Mouse (Mus musculus): ENCODE results near the gene Hspa14. TPM values are rescaled to one million over a fixed set of nuclear protein-coding genes. Genes with fewer than 3 reads are reported as not detected.

Gene Hspa14
- 92.3 and 97.3 TPM in 2 replicates for polyA plus RNA-seq (2015; fragmentation: Nextera tagmentation; extraction: Ambion mirVana)

- Histone ChIP-seq H3K36me3 (peaks cover 31% of the 10 kb centered on the region), H3K27ac (peak within 1 kb of the TSS; percentile 83), H3K4me2 (peak within 1 kb of the TSS; percentile 84), H3K4me1 (replicated peaks) (peaks cover 18% of the 10 kb centered on the region), H3K9me3 (replicated peaks) (no peaks in the 10 kb centered on the region), H3K9ac (peak within 1 kb of the TSS; percentile 90), H3K27me3 (no peaks in the 10 kb centered on the region), H3K4me3 (replicated peaks) (peak within 1 kb of the TSS; percentile 88)
- DNase-seq: peak; percentile 95
- ATAC-seq (ENCODE audit: low read depth): peak; percentile 99
- WGBS (ENCODE audit: insufficient replicate concordance): under 1% methylated on average over 60 of the region's 60 CpGs
Observed at GRCm38 (mm10) chr2:3512552-3513454, at the start of gene Hspa14, which contains the start of the genes Gm45902 and Cdnf. Gene Hspa14, minus strand, starts transcription at chr2:3512814. Gene Gm45902, minus strand, starts transcription at chr2:3512790. Gene Cdnf, plus strand, starts transcription at chr2:3513030.

DNA sequence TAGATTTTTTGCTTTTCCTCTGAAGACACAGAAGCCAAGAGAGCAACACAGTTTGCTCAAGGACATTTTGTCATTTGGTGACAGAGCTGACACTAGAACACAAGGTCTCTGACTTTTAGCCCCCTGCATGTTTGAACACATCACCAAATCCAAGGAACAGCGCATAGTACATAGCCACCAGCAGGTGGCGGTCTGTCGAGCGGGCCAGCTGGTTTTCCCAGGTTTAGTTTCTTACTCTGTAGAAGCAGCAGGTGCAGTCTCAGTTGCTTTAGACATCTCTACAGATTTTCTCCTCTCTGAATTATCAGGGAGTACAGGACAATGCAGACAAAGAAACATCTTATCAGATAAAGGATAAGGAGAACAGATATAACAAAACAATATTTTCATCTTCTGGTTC lies 34.0 kb upstream of the Hspa14 start:
- 5% methylated on average over 4 of the region's 4 CpGs for WGBS (ENCODE audit: insufficient replicate concordance)
- no peaks in the 10 kb centered on the region; the same call in 1 of the 2 replicates for H3K27me3 ChIP-seq
- H3K4me3 ChIP-seq (replicated peaks): no peak overlapping the region
- no peak for DNase-seq
- H3K4me2 ChIP-seq: no peak overlapping the region
- ATAC-seq (ENCODE audit: low read depth): no peak
- H3K4me1 ChIP-seq (replicated peaks): peaks cover 9% of the 10 kb centered on the region; the same call in 1 of the 2 replicates
- H3K9me3 ChIP-seq (replicated peaks): no peaks in the 10 kb centered on the region
- no peak overlapping the region for H3K27ac ChIP-seq
- no peak overlapping the region for H3K9ac ChIP-seq
- H3K36me3 ChIP-seq: no peaks in the 10 kb centered on the region

DNA sequence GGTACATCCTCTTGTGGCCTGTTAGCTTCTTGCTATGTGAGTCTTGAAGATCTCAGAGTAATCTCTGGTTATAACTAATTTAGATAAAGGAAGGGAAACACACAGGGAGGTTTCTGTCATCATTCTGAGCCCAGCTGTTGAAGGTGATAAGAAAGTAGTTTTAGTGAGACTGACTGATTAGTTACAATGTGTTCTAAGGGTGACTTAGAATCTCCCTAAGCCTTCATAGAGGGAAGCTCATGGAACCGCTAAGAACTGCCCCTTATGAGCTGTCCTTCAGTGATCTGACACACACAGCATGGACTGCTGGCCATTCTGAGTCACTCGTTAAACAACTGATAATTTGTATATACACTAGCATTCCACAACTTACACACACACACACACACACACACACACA lies 33.4 kb upstream of the Hspa14 start:
- Histone ChIP-seq H3K4me3 (replicated peaks) (no peak overlapping the region), H3K4me2 (no peak overlapping the region), H3K27ac (no peak overlapping the region), H3K4me1 (replicated peaks) (peaks cover 9% of the 10 kb centered on the region; the same call in 1 of the 2 replicates), H3K9me3 (replicated peaks) (no peaks in the 10 kb centered on the region), H3K9ac (no peak overlapping the region), H3K36me3 (no peaks in the 10 kb centered on the region), H3K27me3 (no peaks in the 10 kb centered on the region; the same call in 1 of the 2 replicates)
- peak; percentile 54; the same call in 1 of the 2 replicates for ATAC-seq (ENCODE audit: low read depth)
- WGBS (ENCODE audit: insufficient replicate concordance): 37% methylated on average over 2 of the region's 2 CpGs
- no peak for DNase-seq

DNA sequence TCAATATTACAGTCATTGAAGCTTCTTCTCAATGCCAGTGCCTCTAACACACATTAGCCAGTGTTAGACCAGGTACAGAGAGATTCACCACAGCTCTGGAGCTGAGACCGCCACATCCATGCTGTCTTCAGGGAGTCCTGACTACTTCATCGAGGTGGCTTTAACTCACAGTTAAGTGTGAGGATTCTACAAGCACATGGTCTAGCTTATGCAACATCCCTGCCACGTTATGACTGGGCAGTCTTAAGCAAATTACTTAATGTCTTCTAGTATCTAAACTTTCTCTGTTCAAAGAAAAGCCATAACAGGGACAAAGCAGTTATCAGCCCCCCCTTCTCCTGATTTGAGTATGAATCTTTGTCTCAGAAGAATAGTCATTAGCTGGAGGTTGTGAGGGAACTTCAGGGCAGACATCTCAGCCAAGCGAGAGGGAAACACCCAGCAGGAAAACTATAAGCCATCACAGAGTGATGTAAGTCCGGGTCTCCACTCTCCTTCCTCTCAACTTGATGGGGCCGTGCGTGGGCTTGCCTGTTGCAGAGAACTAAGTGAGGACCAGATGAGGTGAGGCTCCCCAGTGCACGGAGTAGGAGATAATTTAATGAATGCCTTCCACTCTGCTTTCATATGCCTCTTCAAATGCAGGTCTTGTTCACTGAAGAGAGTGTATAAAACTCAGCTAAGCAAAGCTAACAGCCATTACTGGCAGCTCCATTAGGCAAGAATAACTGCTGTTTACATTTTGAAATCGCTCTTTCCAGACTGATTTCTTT lies 28.9 kb upstream of the Hspa14 start:
- no peak for ATAC-seq (ENCODE audit: low read depth)
- peaks cover 9% of the 10 kb centered on the region; the same call in 1 of the 2 replicates for H3K4me1 ChIP-seq (replicated peaks)
- no peak for DNase-seq
- no peaks in the 10 kb centered on the region for H3K9me3 ChIP-seq (replicated peaks)
- H3K36me3 ChIP-seq: no peaks in the 10 kb centered on the region
- H3K27ac ChIP-seq: no peak overlapping the region
- H3K9ac ChIP-seq: no peak overlapping the region
- H3K4me2 ChIP-seq: no peak overlapping the region
- H3K27me3 ChIP-seq: no peaks in the 10 kb centered on the region; the same call in 1 of the 2 replicates
- 47% methylated on average over 9 of the region's 9 CpGs for WGBS (ENCODE audit: insufficient replicate concordance)
- H3K4me3 ChIP-seq (replicated peaks): no peak overlapping the region

GRCm38 (mm10) chr2:3526288-3526687 lies 13.7 kb upstream of the Hspa14 start:
- Histone ChIP-seq H3K27me3 (no peaks in the 10 kb centered on the region), H3K4me1 (replicated peaks) (no peaks in the 10 kb centered on the region), H3K9me3 (replicated peaks) (no peaks in the 10 kb centered on the region), H3K9ac (no peak overlapping the region), H3K27ac (no peak overlapping the region), H3K4me3 (replicated peaks) (no peak overlapping the region), H3K4me2 (no peak overlapping the region), H3K36me3 (no peaks in the 10 kb centered on the region)
- ATAC-seq (ENCODE audit: low read depth) (no peak), DNase-seq (no peak)
- WGBS (ENCODE audit: insufficient replicate concordance): 48% methylated on average over 6 of the region's 6 CpGs

DNA sequence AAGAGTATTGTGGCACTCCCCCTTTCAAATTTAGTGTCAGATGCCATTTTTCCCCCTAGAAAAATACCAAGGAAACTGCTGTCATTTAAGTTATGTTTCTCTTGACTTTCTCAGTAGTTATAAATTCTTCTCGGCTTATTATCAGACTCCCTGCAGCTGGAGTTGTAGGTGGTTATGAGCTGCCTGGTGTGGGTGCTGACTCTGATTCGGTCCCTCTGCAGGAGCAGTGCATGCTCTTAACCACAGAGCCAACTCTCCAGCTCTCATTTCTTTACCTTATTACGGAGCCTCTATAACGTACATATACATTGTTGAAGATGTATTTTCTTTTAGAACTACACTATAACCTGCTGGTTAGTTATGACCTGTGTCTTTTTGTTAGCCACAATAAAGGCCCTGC lies 9.9 kb upstream of the Hspa14 start:
- H3K27ac ChIP-seq: no peak overlapping the region
- ATAC-seq (ENCODE audit: low read depth) (no peak), DNase-seq (no peak)
- no peaks in the 10 kb centered on the region for H3K36me3 ChIP-seq
- H3K9me3 ChIP-seq (replicated peaks): no peaks in the 10 kb centered on the region
- WGBS (ENCODE audit: insufficient replicate concordance): 56% methylated on average over 4 of the region's 4 CpGs
- no peak overlapping the region for H3K4me2 ChIP-seq
- H3K4me1 ChIP-seq (replicated peaks): no peaks in the 10 kb centered on the region
- no peaks in the 10 kb centered on the region for H3K27me3 ChIP-seq
- no peak overlapping the region for H3K4me3 ChIP-seq (replicated peaks)
- no peak overlapping the region for H3K9ac ChIP-seq

DNA sequence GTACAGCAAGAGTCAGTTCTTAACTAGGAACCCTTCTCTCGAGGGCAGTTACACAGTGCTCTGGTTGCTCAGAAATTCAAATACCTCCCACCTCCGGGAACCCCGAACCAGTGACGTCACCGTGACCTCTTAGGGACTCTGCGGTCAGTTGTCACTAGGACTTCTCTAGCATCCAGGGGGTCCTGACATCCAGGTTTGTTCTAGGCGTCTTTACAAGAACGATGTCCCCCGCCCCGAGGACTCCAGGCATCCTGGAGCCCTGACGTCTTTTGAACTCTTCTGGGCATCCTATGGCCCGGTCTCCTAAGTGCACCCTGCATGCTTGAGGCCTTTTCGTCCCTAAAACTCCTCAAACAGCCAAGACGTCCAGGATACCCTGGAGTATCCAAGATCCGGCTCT lies 538 bp downstream of the Hspa14 start:
- Histone ChIP-seq H3K4me1 (replicated peaks) (peaks cover 18% of the 10 kb centered on the region), H3K27me3 (no peaks in the 10 kb centered on the region), H3K36me3 (peaks cover 38% of the 10 kb centered on the region), H3K27ac (peak overlapping the region; percentile 80), H3K4me2 (peak overlapping the region; percentile 84), H3K9me3 (replicated peaks) (no peaks in the 10 kb centered on the region), H3K4me3 (replicated peaks) (peak overlapping the region; percentile 88), H3K9ac (peak overlapping the region; percentile 90)
- DNase-seq (peak; percentile 53), ATAC-seq (ENCODE audit: low read depth) (no peak)
- WGBS (ENCODE audit: insufficient replicate concordance): under 1% methylated on average over 15 of the region's 15 CpGs

DNA sequence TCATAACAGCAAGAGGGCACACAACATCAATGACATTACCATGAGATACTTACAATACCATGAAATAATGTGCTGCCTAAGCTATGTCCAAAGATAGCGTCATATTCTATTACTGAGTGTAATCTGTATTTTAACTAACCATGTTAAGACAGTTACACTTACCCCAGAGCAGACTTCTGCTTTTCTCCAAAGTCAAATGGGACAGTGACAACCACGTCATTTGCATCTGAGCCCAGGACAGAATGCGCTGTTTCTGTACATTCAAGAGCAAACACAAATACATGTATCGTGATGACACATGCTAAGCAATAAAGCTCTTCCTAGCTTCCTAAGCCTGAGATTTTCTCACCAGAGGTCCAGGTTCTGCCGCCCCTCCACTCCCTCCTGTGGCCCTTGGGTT lies 11.7 kb downstream of the Hspa14 start:
- H3K4me1 ChIP-seq (replicated peaks): peaks cover 16% of the 10 kb centered on the region
- no peaks in the 10 kb centered on the region for H3K9me3 ChIP-seq (replicated peaks)
- no peak overlapping the region for H3K4me2 ChIP-seq
- ATAC-seq (ENCODE audit: low read depth) (no peak), DNase-seq (no peak)
- H3K9ac ChIP-seq: no peak overlapping the region
- H3K27ac ChIP-seq: no peak overlapping the region
- no peaks in the 10 kb centered on the region for H3K27me3 ChIP-seq
- WGBS (ENCODE audit: insufficient replicate concordance): 88% methylated on average over 5 of the region's 5 CpGs
- peaks cover 81% of the 10 kb centered on the region for H3K36me3 ChIP-seq
- H3K4me3 ChIP-seq (replicated peaks): no peak overlapping the region

- no peaks in the 10 kb centered on the region for H3K9me3 ChIP-seq (replicated peaks)
- H3K4me1 ChIP-seq (replicated peaks): peaks cover 19% of the 10 kb centered on the region
- H3K9ac ChIP-seq: no peak overlapping the region; the same call in 1 of the 2 replicates
- no peak overlapping the region for H3K4me3 ChIP-seq (replicated peaks)
- DNase-seq (no peak), ATAC-seq (ENCODE audit: low read depth) (peak; percentile 73)
- no peak overlapping the region for H3K4me2 ChIP-seq
- H3K27me3 ChIP-seq: no peaks in the 10 kb centered on the region
- no peak overlapping the region; the same call in 1 of the 2 replicates for H3K27ac ChIP-seq
- peaks cover 81% of the 10 kb centered on the region for H3K36me3 ChIP-seq
- 73% methylated on average over 6 of the region's 6 CpGs for WGBS (ENCODE audit: insufficient replicate concordance)
Observed at GRCm38 (mm10) chr2:3499543-3499942, 13.1 kb downstream of the Hspa14 start.

- Histone ChIP-seq H3K9me3 (replicated peaks) (no peaks in the 10 kb centered on the region), H3K4me3 (replicated peaks) (no peak overlapping the region), H3K9ac (no peak overlapping the region), H3K4me1 (replicated peaks) (peaks cover 11% of the 10 kb centered on the region), H3K27ac (no peak overlapping the region), H3K4me2 (no peak overlapping the region), H3K27me3 (no peaks in the 10 kb centered on the region), H3K36me3 (peaks cover 89% of the 10 kb centered on the region)
- WGBS (ENCODE audit: insufficient replicate concordance): 40% methylated on average over 3 of the region's 3 CpGs
- DNase-seq (no peak), ATAC-seq (ENCODE audit: low read depth) (peak; percentile 81)
Observed at GRCm38 (mm10) chr2:3493833-3494409, 18.7 kb downstream of the Hspa14 start.

DNA sequence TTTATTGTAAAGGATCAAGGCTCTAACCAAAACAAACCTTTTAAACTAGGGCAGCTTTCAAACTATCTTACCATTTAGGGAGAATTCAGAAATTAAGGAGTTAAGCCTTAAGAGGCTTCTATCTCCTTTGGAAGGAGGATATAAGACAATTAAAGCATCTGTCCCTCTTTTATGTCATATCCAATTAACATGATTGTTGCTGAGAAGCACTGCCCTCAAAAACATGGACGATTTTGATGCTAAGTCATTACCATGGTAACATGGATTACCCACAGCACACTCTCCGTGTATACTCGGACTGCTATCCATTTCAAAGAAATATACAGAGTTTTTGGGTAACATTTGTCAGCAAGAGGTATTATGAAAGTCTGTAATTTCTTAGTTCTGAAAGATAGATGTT lies 22.8 kb downstream of the Hspa14 start:
- Histone ChIP-seq H3K4me1 (replicated peaks) (peaks cover 5% of the 10 kb centered on the region; the same call in 1 of the 2 replicates), H3K9me3 (replicated peaks) (no peaks in the 10 kb centered on the region), H3K27ac (no peak overlapping the region), H3K36me3 (peaks cover 55% of the 10 kb centered on the region), H3K27me3 (no peaks in the 10 kb centered on the region), H3K4me3 (replicated peaks) (no peak overlapping the region), H3K4me2 (no peak overlapping the region), H3K9ac (no peak overlapping the region)
- DNase-seq: no peak
- no peak for ATAC-seq (ENCODE audit: low read depth)
- WGBS (ENCODE audit: insufficient replicate concordance): 81% methylated on average over 3 of the region's 3 CpGs
